Mouse (Mus musculus) liver, embryonic 11.5 days (tissue): Measurements from ENCODE around the gene Mon1b. TPM values are rescaled to one million over a fixed set of nuclear protein-coding genes. Genes with fewer than 3 reads are reported as not detected.

Experiments
- ATAC-seq: fragments of 200-750 bp; cut with Nextera tagmentation; replicated peaks from 2 replicates; pipeline ENCODE4 v1.8.0; 2017; ENCODE audit warnings: moderate number of reproducible peaks, mild to moderate bottlenecking, moderate TSS enrichment, moderate library complexity; ENCODE audit not compliant: low FRiP score
- DNase-seq: peaks from one replicate; pipeline ENCODE4 v3.0.0-alpha.2; 2017; ENCODE audit warnings: low spot score
- H3K27ac ChIP-seq: fragments of 300-500 bp; sonication (generic); 2 replicates; pipeline ENCODE4 v1.5.1; 2014; ENCODE audit warnings: mild to moderate bottlenecking, low read depth, low read length, control low read depth
- H3K27me3 ChIP-seq: fragments of 300-500 bp; sonication (generic); replicated peaks from 2 replicates; pipeline ENCODE4 v1.6.1; 2014; ENCODE audit warnings: low read length, mixed read lengths; ENCODE audit not compliant: control insufficient read depth, insufficient read depth
- H3K36me3 ChIP-seq: fragments of 300-500 bp; sonication (generic); 2 replicates; pipeline ENCODE4 v1.6.1; 2014; ENCODE audit warnings: mild to moderate bottlenecking, low read length, moderate library complexity, mixed read lengths; ENCODE audit not compliant: control insufficient read depth, insufficient read depth
- H3K4me1 ChIP-seq: fragments of 300-500 bp; sonication (generic); replicated peaks from 2 replicates; pipeline ENCODE4 v1.6.1; 2014; ENCODE audit warnings: low read length, mixed read lengths; ENCODE audit not compliant: control insufficient read depth, insufficient read depth
- H3K4me2 ChIP-seq: fragments of 300-500 bp; sonication (generic); 2 replicates; pipeline ENCODE4 v1.6.1; 2014; ENCODE audit warnings: mild to moderate bottlenecking, control low read depth, moderate library complexity
- H3K4me3 ChIP-seq: fragments of 300-500 bp; sonication (generic); 2 replicates; pipeline ENCODE4 v1.5.1; 2014; ENCODE audit warnings: low read depth, low read length, control low read depth
- H3K9ac ChIP-seq: fragments of 300-500 bp; sonication (generic); 2 replicates; pipeline ENCODE4 v1.6.1; 2014; ENCODE audit warnings: low read depth, low read length, control low read depth
- H3K9me3 ChIP-seq: fragments of 300-500 bp; sonication (generic); 2 replicates; pipeline ENCODE4 v1.6.1; 2016; ENCODE audit warnings: low read length, inconsistent platforms, mixed read lengths; ENCODE audit not compliant: control insufficient read depth
- WGBS: fragments of 180-500 bp; shearing (Covaris S2); extraction: QIAGEN DNeasy Blood & Tissue Kit; methylation state at CpG from one replicate; pipeline ENCODE4 v1.1.7; 2014; 5-methylcytosine and 5-hydroxymethylcytosine counted together
- polyA plus RNA-seq: library from polyadenylated mRNA; unstranded; fragments of >200 nt; fragmentation: Nextera tagmentation; extraction: Ambion mirVana; gene quantifications from 2 replicates; pipeline ENCODE4 v1.2.1, GENCODE M21; 2014

Gene Mon1b
- polyA plus RNA-seq, 1 experiment from 2014 or later: 10.1 TPM

DNA sequence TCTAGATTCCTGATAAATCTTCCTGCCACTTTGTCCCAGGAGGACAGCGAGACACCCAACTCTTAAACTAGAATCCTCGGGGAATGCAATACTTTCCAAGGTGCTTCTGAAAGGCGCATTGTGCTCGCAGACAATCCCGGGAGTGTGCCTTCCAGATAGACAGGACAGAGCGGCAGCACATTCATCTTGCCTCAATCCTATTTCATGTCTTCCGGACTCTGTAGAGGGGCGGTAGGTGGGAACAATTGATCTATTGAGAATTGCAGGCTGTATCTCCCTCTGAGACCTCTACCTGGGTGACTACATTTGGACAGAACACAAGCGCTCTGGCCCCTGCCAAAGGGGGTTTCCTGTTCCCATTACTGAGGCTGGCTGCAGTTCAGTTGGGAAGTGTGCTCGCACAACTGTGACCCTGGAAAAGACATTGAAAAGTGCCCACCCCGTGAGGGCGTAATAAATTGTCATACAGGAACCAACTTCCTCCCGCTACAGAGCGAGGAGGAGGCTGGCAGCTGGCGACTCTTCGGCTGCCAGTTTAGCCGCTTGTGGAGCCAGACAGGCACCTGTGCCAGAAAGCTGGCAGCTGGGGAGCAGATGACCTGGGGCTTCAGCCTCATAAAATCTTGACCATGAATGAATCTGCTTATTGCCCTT is 52.6 kb downstream of the Mon1b start:
- Histone ChIP-seq H3K27ac (no peak overlapping the region), H3K9ac (no peak overlapping the region), H3K4me2 (no peak overlapping the region), H3K4me3 (no peak overlapping the region), H3K27me3 (no peaks in the 10 kb centered on the region), H3K36me3 (no peaks in the 10 kb centered on the region), H3K9me3 (no peaks in the 10 kb centered on the region), H3K4me1 (no peaks in the 10 kb centered on the region)
- ATAC-seq (no peak), DNase-seq (no peak)
- WGBS: 78% methylated on average over 17 of the region's 17 CpGs

DNA sequence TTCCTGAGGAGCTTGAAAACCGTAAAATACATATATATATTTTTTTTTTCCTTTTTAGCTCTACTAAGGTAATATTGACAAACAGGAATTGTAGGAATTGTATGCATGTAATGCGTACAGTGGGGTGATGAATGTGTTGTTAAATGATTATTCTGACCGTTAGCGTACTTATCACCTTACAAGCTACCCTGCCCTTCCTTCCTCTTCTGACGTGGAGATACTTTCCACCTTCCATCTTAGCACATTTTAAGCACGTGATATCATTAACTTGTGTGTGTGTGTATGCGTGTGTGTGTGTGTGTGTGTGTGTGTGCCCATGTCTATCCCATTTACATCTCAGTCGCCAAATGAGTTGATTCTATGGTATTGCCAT is 53.1 kb downstream of the Mon1b start:
- WGBS: 68% methylated on average over 8 of the region's 8 CpGs
- ATAC-seq: no peak

DNA sequence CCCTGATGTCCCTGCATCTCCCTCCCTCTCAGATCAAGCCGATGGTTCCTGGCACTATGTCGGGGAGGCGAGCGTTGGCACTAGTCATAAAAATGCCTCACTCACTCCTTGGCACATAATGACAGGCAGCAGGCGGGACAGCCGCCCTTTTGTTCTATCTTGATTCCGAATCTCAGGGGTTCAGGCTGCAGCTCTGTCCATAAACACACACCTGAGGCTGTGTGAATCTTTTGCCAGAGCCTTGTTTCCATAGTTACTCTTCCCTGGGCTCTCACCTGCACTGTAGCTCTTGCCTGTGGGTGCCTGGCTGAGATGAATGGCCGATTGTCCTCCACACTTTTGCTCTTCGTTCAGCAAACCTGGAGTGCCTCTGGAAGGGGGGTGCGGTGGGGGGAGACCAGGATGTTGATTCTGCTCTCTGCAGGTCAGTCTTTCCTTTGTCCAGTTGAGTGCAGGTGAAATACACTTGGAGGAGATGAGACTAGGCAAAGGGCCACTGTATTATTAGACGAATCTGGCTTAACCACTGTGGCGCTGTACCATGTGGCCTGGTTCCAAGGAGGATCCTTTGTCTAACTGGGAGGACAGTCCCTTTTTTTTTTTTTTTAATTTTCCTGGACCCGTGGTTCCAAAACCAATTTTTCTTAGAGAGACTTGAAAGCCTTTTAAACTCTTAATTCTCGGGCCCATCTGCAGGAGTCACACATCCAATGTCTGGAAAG is 56.4 kb downstream of the Mon1b start:
- no peak overlapping the region for H3K9ac ChIP-seq
- no peak overlapping the region for H3K27ac ChIP-seq
- no peaks in the 10 kb centered on the region for H3K27me3 ChIP-seq
- DNase-seq (no peak), ATAC-seq (no peak)
- no peaks in the 10 kb centered on the region for H3K36me3 ChIP-seq
- H3K4me1 ChIP-seq: no peaks in the 10 kb centered on the region
- no peak overlapping the region for H3K4me2 ChIP-seq
- no peaks in the 10 kb centered on the region for H3K9me3 ChIP-seq
- H3K4me3 ChIP-seq: no peak overlapping the region
- WGBS: 75% methylated on average over 14 of the region's 14 CpGs

More for the DNA sequence above, 53.1 kb downstream of the Mon1b start:
- Histone ChIP-seq H3K4me2 (no peak overlapping the region), H3K4me3 (no peak overlapping the region), H3K4me1 (no peaks in the 10 kb centered on the region), H3K27ac (no peak overlapping the region), H3K36me3 (no peaks in the 10 kb centered on the region), H3K9ac (no peak overlapping the region), H3K27me3 (no peaks in the 10 kb centered on the region), H3K9me3 (no peaks in the 10 kb centered on the region)
- no peak for DNase-seq

Other genes starting within 250 kb of the Mon1b start
- gene Syce1l, start 7.6 kb downstream of the Mon1b start, polyA plus RNA-seq: not detected in 2 replicates
- gene Adamts18, start 213.2 kb downstream of the Mon1b start, polyA plus RNA-seq: 1.7 and 1.8 TPM in 2 replicates